In the genomic region with DNA sequence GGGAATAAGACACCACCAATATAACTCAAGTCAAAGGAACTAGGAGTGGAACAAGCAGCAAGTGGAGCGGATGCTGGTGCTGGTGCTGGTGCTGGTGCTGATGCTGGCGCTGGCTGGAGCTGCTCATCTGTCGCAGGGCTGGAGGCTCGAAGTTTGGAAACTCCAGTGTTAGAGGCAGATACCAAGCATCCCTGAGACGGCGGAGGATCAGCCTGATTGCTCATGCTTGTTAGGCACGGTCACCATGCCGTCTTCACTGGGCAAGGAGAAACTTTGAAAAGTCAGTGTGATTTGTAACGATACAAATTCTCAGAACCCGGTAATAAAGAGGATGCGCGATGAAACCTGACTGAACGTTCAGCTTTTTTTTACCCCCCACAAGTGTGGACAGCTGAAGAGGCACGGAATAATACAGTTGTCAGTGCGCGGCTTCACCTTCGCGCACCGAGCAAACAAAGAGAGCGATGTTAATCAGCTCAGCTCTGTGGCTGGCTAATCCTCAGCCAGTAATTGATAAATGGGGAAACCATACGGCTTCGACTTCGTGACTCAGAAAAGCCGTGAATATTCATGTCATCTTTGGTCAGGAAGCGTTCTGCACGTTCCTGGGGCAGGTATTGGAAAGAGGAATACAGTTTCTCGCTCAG, we compare ENCODE assay signal across 8 mouse cellular contexts.
DNase-seq lines count a peak whose midpoint lies in the region; ATAC-seq lines count a peak whose summit lies in the region.

No protein-coding gene starts in this region.

- H3K4me3 ChIP-seq in embryonic facial prominence, embryonic 12.5 days: peak overlapping the region; percentile 35
- peak overlapping the region; percentile 45 for H3K4me3 ChIP-seq in hindbrain, embryonic 15.5 days
- peak overlapping the region; percentile 43 for H3K4me3 ChIP-seq in midbrain, embryonic 15.5 days

- WGBS in embryonic facial prominence, embryonic 12.5 days: 2% methylated on average over 27 of the region's 27 CpGs
- WGBS in hindbrain, embryonic 15.5 days: 4% methylated on average over 27 of the region's 27 CpGs
- WGBS in midbrain, embryonic 15.5 days: 3% methylated on average over 27 of the region's 27 CpGs

- H3K4me1 ChIP-seq in embryonic facial prominence, embryonic 12.5 days: peaks cover 9% of the 10 kb centered on the region; the same call in 1 of the 2 replicates
- H3K4me1 ChIP-seq in hindbrain, embryonic 15.5 days (replicated peaks): peaks cover 7% of the 10 kb centered on the region
- H3K4me1 ChIP-seq in midbrain, embryonic 15.5 days: peaks cover 20% of the 10 kb centered on the region; the same call in 1 of the 2 replicates

- no peak overlapping the region for H3K27ac ChIP-seq in embryonic facial prominence, embryonic 12.5 days
- H3K27ac ChIP-seq in hindbrain, embryonic 15.5 days (replicated peaks): no peak overlapping the region
- H3K27ac ChIP-seq in midbrain, embryonic 15.5 days: no peak overlapping the region

- no peak for ATAC-seq in embryonic facial prominence, embryonic 12.5 days (ENCODE audit: insufficient number of reproducible peaks, insufficient read depth, low FRiP score, low TSS enrichment)
- ATAC-seq in hindbrain, embryonic 15.5 days (ENCODE audit: low FRiP score, low read depth): peak; percentile 48; the same call in 1 of the 2 replicates
- no peak; the same call in 1 of the 2 replicates for ATAC-seq in midbrain, embryonic 15.5 days (replicated peaks)
- no peak for ATAC-seq in cerebellum, adult (ENCODE audit: insufficient number of reproducible peaks, low FRiP score, low TSS enrichment)

- H3K9ac ChIP-seq in embryonic facial prominence, embryonic 12.5 days: no peak overlapping the region
- H3K9ac ChIP-seq in hindbrain, embryonic 15.5 days: peak overlapping the region; percentile 37
- H3K9ac ChIP-seq in midbrain, embryonic 15.5 days: peak overlapping the region; percentile 46

- H3K9me3 ChIP-seq in embryonic facial prominence, embryonic 12.5 days: no peaks in the 10 kb centered on the region
- H3K9me3 ChIP-seq in hindbrain, embryonic 15.5 days: no peaks in the 10 kb centered on the region
- H3K9me3 ChIP-seq in midbrain, embryonic 15.5 days: no peaks in the 10 kb centered on the region

- 0 out of 2 replicates have a peak, but pooled peaks cover 6% of the 10 kb centered on the region for H3K27me3 ChIP-seq in embryonic facial prominence, embryonic 12.5 days
- peaks cover 10% of the 10 kb centered on the region; the same call in 1 of the 2 replicates for H3K27me3 ChIP-seq in hindbrain, embryonic 15.5 days
- peaks cover 27% of the 10 kb centered on the region for H3K27me3 ChIP-seq in midbrain, embryonic 15.5 days (replicated peaks)

- peak; percentile 8 for DNase-seq in layer of hippocampus, postnatal 25 days (ENCODE audit: extremely low spot score in 1 of 2, low spot score in 1 of 2)
- no peak for DNase-seq in layer of hippocampus, adult 9-10 months (ENCODE audit: low spot score)
- no peak for DNase-seq in thymus, postnatal 25 days
- no peak for DNase-seq in kidney, adult 9 months

- H3K36me3 ChIP-seq in embryonic facial prominence, embryonic 12.5 days: no peaks in the 10 kb centered on the region
- H3K36me3 ChIP-seq in hindbrain, embryonic 15.5 days: no peaks in the 10 kb centered on the region
- H3K36me3 ChIP-seq in midbrain, embryonic 15.5 days (replicated peaks): no peaks in the 10 kb centered on the region

- H3K4me2 ChIP-seq in embryonic facial prominence, embryonic 12.5 days (replicated peaks): peak overlapping the region; percentile 74
- peak overlapping the region; percentile 87 for H3K4me2 ChIP-seq in hindbrain, embryonic 15.5 days
- H3K4me2 ChIP-seq in midbrain, embryonic 15.5 days: peak overlapping the region; percentile 78

Comparison
In these comparisons a context has a peak if more than half of its experiments do, and no peak if none do; other contexts are left out.
1. DNase-seq: peak in layer of hippocampus, postnatal 25 days (2 of 2); none in layer of hippocampus, adult 9-10 months (single experiment), thymus, postnatal 25 days (single experiment) and kidney, adult 9 months (single experiment).
2. Peak in every context shown above with its lines, with median percentiles within 50 percentile points of each other: H3K4me2 ChIP-seq and H3K4me3 ChIP-seq.